Mouse (Mus musculus): Measurements from ENCODE around the gene Piwil1. TPM values are rescaled to one million over a fixed set of nuclear protein-coding genes. Genes with fewer than 3 reads are reported as not detected.

Gene Piwil1
- total and polyA plus RNA-seq, 3 experiments: not detected

DNA sequence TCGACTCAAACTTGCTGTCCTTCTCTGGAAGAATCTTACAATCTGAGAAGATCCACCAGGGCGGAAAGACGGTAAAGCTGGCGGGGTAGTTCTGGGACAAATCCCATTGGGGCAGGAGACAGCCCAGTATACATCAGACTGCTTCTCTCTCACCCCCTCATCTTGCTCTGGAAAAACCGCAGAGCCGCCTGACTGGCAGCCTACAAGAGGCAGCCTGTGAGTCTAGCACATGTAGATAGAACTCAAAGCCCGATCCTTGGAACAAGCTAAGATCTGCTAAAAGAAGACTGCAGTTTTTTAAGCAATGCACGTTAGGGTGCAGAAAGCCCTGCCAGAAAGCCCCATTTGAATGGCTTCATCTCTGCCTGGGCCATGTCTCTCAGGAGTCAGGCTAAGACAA, 43.9 kb downstream of the Piwil1 start:
- H3K9ac ChIP-seq (ENCODE audit: control insufficient read depth, low read depth, low read length, poor library complexity, severe bottlenecking): no peak overlapping the region
- no peak overlapping the region for H3K27ac ChIP-seq (ENCODE audit: control insufficient read depth, low read depth, low read length)
- no peaks in the 10 kb centered on the region for H3K79me2 ChIP-seq (ENCODE audit: control insufficient read depth, insufficient read depth, low read length, poor library complexity)
- no peaks in the 10 kb centered on the region for H3K27me3 ChIP-seq (ENCODE audit: control insufficient read depth in 1 of 2, insufficient read depth in 2 of 2, low read length in 2 of 2)
- H3K4me3 ChIP-seq (ENCODE audit: control insufficient read depth in 1 of 2, insufficient read depth in 1 of 2, low read depth in 2 of 2, low read length in 2 of 2): no peak overlapping the region
- no peaks in the 10 kb centered on the region for H3K9me3 ChIP-seq (replicated peaks; ENCODE audit: insufficient read depth, low read length)
- H3K4me1 ChIP-seq (ENCODE audit: control insufficient read depth in 1 of 2, insufficient read depth in 2 of 2, low read length in 2 of 2): no peaks in the 10 kb centered on the region
- H3K36me3 ChIP-seq (ENCODE audit: control insufficient read depth in 1 of 2, insufficient read depth in 2 of 2, low read length in 2 of 2): no peaks in the 10 kb centered on the region
- DNase-seq (ENCODE audit: low read depth, low spot score): no peak
- TF ChIP-seq GATA1 (IDR thresholded peaks at IDR 0.05; ENCODE audit: low read depth, low read length): no peak
- TF ChIP-seq USF1 (IDR thresholded peaks at IDR 0.05; ENCODE audit: low read depth, low read length): no peak
- no peak for TF ChIP-seq CHD2 (IDR thresholded peaks at IDR 0.05; ENCODE audit: low read length)
- no peak for TF ChIP-seq BHLHE40 (IDR thresholded peaks at IDR 0.05; ENCODE audit: borderline replicate concordance, low read depth, low read length)
- TF ChIP-seq NRF1 (IDR thresholded peaks at IDR 0.05; ENCODE audit: insufficient read depth, low read depth, low read length, poor library complexity, severe bottlenecking): no peak
- no peak for TF ChIP-seq TBP (IDR thresholded peaks at IDR 0.05; ENCODE audit: low read depth, low read length)
- no peak for TF ChIP-seq E2F4 (IDR thresholded peaks at IDR 0.05; ENCODE audit: borderline replicate concordance, low read depth, low read length)
- no peak for TF ChIP-seq POLR2AphosphoS2 (IDR thresholded peaks at IDR 0.05; ENCODE audit: low read length)
- TF ChIP-seq ELF1 (IDR thresholded peaks at IDR 0.05; ENCODE audit: low read depth, low read length): no peak
- no peak for TF ChIP-seq POLR2A (IDR thresholded peaks at IDR 0.05; ENCODE audit: control insufficient read depth in 1 of 2, insufficient read depth in 1 of 2, low read depth in 1 of 2, low read length in 2 of 2, poor library complexity in 1 of 2)
- TF ChIP-seq ZMIZ1 (IDR thresholded peaks at IDR 0.05; ENCODE audit: low read depth, low read length): no peak
- TF ChIP-seq TAL1 (IDR thresholded peaks at IDR 0.05; ENCODE audit: low read length): no peak
- TF ChIP-seq MYC (IDR thresholded peaks at IDR 0.05; ENCODE audit: low read depth, low read length): no peak
- no peak for TF ChIP-seq MAZ (IDR thresholded peaks at IDR 0.05; ENCODE audit: low read depth, low read length)

GRCm38 (mm10) chr5:128761118-128761517, 58.8 kb downstream of the Piwil1 start:
- Histone ChIP-seq H3K27ac (ENCODE audit: control insufficient read depth, low read depth, low read length) (no peak overlapping the region), H3K9ac (ENCODE audit: control insufficient read depth, low read depth, low read length, poor library complexity, severe bottlenecking) (no peak overlapping the region), H3K27me3 (ENCODE audit: control insufficient read depth in 1 of 2, insufficient read depth in 2 of 2, low read length in 2 of 2) (no peaks in the 10 kb centered on the region), H3K4me3 (ENCODE audit: control insufficient read depth in 1 of 2, insufficient read depth in 1 of 2, low read depth in 2 of 2, low read length in 2 of 2) (no peak overlapping the region), H3K36me3 (ENCODE audit: control insufficient read depth in 1 of 2, insufficient read depth in 2 of 2, low read length in 2 of 2) (no peaks in the 10 kb centered on the region), H3K9me3 (replicated peaks; ENCODE audit: insufficient read depth, low read length) (no peaks in the 10 kb centered on the region), H3K4me1 (ENCODE audit: control insufficient read depth in 1 of 2, insufficient read depth in 2 of 2, low read length in 2 of 2) (no peaks in the 10 kb centered on the region), H3K79me2 (ENCODE audit: control insufficient read depth, insufficient read depth, low read length, poor library complexity) (no peaks in the 10 kb centered on the region)
- no peak for DNase-seq (ENCODE audit: low read depth, low spot score)
- no peak for TF ChIP-seq MAZ (IDR thresholded peaks at IDR 0.05; ENCODE audit: low read depth, low read length)
- no peak for TF ChIP-seq NRF1 (IDR thresholded peaks at IDR 0.05; ENCODE audit: insufficient read depth, low read depth, low read length, poor library complexity, severe bottlenecking)
- TF ChIP-seq MEF2A (IDR thresholded peaks at IDR 0.05; ENCODE audit: extremely low read depth, insufficient replicate concordance, low read depth, low read length, poor library complexity, severe bottlenecking): no peak
- TF ChIP-seq ETS1 (IDR thresholded peaks at IDR 0.05; ENCODE audit: low read depth, low read length): no peak
- no peak for TF ChIP-seq GABPA (IDR thresholded peaks at IDR 0.05; ENCODE audit: low read depth, low read length)
- TF ChIP-seq EP300 (IDR thresholded peaks at IDR 0.05; ENCODE audit: low read depth in 1 of 2, low read length in 2 of 2): no peak
- TF ChIP-seq RAD21 (IDR thresholded peaks at IDR 0.05; ENCODE audit: low read depth, low read length): no peak
- TF ChIP-seq POLR2A (IDR thresholded peaks at IDR 0.05; ENCODE audit: control insufficient read depth in 1 of 2, insufficient read depth in 1 of 2, low read depth in 1 of 2, low read length in 2 of 2, poor library complexity in 1 of 2): no peak
- no peak for TF ChIP-seq MXI1 (IDR thresholded peaks at IDR 0.05; ENCODE audit: low read depth, low read length)
- TF ChIP-seq BHLHE40 (IDR thresholded peaks at IDR 0.05; ENCODE audit: borderline replicate concordance, low read depth, low read length): no peak
- no peak for TF ChIP-seq CHD1 (IDR thresholded peaks at IDR 0.05; ENCODE audit: low read depth, low read length)
- TF ChIP-seq SIN3A (IDR thresholded peaks at IDR 0.05; ENCODE audit: low read length): no peak
- no peak for TF ChIP-seq NELFE (IDR thresholded peaks at IDR 0.05; ENCODE audit: low read depth, low read length)
- no peak for TF ChIP-seq HCFC1 (IDR thresholded peaks at IDR 0.05; ENCODE audit: low read depth, low read length)
